Mouse (Mus musculus): ENCODE measurements at regions not wholly inside any gene's neighbourhood (a gene's known extent, or its start where the extent isn't known, plus 50 kb on each side); places are given as distances from the start of the nearest gene placed in this dataset.

DNA sequence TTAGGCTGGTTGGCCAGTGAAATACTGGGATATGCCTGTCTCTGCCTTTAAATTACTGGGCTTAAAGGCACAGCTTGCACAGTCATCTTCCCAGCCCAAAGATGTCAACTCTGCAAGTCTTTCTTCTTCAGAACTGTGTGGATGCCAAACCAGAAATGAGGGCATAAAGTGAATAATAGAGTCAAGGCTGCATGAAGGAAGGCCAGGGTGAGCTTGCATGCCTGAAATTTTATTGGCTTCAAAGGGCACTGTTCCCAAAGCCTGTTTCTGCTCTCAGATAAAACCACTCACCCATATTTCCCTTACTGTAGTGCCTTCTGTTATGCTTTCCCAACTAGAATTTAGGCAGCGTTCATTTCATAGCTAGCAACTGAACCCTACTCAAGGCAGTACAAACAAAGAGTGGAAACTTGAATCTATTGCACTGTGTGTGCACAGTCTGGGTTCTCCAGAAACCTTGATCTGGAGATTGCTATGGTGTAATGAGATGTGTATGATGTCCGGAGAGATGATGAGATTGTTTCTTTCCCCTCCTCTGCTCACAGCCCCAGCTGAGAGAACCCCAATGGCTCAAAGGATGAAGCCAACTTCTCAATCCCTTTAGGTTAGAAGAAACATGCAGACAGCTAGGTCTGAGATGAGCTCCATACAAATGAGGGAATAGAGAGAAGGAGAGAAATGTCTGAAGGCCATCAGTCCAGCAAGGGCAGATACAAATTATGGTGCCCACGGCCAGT lies 529.7 kb downstream of the 1810013L24Rik start:
- DNase-seq, result peak; percentile 59

DNA sequence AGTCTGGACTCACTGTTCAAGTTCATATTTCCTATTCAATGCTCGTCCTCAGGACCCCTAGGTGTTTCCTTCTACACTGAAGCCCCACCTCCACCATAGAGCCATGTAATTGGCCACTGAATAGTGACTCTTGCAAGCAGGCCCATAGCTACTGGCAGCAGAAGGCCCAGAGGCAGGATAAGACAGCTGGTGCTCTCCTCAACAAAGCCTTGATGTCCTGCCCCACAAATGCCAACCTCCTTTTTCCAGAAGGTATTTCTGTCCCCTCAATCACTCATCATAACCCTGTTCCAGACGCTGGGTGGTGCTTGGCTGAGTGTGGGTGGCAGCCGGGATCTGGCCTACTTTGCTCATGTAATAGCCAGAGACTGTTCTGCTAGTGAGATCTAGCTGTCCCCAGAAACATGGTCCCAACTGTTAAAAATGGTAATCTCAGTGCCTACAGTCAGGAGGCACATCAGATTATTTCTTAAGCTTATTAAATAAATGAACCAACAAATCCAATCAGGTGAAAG lies 530.9 kb downstream of the 1810013L24Rik start:
- DNase-seq, result peak; percentile 68

DNA sequence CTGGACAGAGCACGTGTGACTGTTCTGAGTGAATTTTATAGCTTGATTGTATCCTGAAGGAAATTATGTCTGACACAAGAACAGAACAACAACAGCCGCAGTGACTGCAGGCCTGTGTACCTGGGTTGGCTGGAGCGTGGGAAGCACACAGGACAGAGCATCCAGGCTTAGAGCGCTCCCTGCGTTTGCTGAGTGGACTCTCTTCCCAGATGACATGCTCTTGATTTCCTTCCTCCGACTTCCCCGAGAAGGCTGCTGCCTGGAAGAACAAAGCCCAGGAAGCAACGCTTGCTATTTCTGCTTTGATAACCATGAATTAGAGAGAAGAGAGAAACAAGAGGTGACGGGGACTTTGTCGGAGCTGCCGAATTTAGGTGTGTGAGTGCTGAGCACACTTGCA lies 532.2 kb downstream of the 1810013L24Rik start:
- peak; percentile 82 for DNase-seq

DNA sequence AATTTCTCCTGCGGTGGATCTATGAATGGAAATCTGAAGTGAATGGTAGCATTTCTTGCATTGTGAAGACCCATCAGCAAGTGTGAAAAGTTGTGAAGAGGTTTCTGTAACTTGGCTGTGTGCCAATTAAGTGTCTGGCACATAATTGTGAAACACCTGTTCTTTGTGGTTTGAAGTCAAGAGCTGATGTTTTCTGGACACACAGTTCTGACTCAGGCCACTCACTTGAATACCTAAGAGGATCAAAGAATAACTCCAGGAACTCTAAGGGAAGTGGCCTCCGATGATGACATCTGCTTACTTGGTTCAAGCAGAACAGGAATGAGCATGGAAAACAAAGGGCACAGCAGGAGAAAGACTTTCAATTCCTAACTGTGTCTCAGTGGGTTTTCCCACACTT lies 534.2 kb downstream of the 1810013L24Rik start:
- peak; percentile 62 for DNase-seq

DNA sequence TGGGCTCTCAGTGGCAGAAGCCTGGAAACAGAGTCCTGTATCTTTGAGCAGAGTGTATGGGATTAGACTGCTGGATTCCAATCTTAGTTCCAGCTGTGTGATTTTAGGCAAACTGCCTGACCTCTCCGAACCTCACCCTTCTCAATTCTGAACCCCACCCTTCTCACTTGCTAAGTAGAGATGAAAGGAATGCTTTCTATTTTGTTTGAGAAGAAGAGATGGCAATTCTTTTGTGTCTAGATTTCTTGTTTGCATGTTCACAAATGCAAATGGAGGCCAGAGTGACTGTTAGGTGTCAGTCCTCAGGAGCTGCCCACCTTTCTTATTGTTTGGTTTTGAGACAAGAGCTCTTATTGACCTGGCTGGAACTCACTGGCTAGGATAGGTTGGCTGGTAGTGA lies 561.1 kb downstream of the 1810013L24Rik start:
- DNase-seq, result no peak

DNA sequence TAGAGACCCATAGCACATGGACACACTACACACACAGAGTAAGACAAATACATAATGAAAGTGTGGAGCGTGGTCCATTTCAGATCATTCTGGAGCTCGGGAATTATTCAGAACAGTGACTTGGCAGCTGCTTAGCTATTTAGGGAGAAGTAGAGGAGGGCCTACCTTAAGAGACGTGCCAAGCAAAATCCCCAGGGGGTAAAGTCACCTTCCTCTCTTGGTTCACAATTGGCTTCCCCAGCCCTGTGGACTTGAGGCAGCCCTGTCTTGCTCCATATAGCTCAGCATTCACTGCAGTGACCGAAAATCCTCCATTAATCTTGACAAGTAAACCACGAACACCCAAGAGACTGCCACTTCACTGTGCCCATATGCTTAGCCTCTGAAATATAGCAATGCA lies 574.8 kb downstream of the 1810013L24Rik start:
- DNase-seq, result peak; percentile 96

DNA sequence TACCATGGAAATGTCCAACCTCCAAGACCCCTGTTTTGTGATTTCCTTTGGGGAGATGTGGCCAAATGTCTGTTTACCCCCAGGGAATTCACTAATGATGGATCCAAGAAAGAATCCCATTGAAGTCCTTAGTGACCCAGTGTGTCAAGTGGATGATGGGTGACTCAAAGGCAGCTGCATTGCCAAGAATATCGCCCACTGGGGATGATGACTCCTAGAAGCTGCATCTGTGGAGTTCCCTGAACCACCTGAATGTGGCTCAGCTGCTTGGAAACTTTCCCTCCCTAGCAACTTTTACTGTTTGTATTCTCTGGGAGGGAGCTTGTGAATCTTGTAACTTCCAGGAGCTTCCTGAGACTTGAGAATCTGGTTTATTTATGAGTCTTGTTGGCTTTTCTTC lies 578.3 kb downstream of the 1810013L24Rik start:
- DNase-seq, result peak; percentile 56

DNA sequence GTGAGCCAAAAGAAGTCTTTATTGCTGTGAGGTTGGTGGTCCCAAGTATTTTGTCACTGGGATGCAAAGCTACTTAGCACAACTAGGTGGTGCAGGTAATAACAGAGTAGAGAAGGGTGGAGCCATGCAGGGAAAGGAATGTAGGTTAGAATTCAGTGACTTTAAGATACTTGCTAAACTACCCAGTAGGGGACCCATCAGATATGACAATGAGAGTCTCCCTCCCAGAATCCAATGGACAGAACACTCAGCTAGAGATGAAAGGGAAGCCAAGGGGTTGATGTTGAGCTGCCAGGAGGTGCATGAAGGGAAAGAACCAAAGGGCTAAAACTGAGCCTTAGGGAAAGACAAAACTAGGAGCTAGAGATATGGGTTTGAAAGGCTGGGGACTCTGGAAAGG lies 564.9 kb downstream of the Grin2a start:
- DNase-seq, result no peak

DNA sequence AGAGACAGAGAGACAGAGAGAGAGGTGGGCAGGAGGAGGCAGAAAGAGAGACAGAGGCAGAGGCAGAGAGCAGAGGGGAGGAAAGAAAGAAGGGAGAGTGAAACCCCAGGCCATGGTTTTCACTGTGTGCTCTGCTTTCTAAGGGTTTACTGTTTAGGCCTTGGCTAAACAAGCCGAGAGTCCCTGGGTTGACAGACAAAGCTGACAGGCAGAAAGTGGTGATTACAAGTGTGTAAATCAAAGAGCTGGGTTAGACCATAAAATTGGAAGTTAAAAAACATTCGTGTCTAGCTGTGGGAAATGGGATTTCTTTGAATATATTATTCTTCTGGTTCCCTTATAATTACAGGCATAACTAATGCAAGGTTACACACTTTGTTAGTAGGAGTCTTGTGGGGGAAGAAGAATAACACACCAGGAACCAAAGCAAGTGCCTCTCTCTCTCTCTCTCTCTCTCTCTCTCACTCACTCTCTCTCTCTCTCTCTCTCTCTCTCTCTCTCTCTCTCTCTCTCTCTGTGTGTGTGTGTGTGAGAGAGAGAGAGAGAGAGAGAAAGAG lies 556.0 kb downstream of the Grin2a start:
- DNase-seq, result no peak

DNA sequence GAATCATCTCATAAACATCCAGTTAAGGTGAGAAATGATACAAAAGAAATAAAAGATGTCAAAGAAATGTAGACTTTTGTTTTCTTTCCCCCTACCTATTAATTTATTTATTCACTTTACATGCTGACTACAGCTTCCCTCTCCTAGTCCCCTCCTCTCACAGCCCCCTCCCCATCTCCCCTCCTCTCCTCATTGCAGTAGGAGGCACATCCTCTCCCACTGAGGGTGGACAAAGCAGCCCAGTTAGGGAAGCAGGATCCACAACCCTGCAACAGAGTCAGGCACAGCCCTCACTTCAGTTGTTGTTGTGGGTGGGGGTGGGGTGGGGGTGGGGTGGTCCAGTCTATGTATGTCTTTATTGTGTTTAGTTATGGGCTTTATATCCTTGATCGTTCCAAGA lies 555.5 kb downstream of the Grin2a start:
- DNase-seq, result no peak

DNA sequence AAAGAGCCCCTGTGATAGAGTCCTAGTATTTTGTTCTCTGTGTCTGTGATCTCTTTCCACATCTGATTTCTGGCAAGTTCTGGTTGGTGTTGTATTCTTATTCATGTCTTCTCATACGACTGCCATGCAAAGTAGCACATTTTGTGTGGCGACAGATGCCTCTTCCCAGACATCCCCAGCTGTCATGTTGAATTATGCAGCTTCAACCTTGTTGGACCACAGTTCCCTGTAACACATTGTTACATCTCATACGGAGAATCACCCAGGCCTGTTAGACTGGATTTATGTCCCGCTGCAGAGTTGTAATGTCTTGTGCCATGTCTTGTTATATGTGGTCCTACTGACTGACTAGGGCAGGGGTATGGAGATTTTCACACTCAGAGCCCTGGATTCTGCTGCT lies 543.3 kb downstream of the Grin2a start:
- no peak for DNase-seq

DNA sequence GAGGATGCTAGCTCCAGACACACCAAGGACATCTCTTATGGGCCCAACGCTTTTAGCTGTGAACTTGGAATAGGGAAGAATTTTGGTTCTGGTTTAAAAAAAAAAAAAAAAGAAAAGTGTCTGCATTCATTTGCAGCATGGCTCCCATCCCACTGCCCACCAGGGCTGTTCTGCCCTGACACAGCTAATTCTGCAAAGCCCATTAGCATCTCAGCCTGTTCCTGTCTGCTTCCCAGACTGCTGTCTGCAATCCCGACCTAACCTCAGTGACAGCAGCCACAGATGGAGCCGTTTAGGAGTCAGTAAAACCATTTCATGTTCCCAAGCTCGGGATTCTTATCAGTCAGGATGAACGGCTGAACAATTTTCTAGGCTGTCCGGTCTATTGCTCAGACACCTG lies 537.8 kb downstream of the Grin2a start:
- DNase-seq, result no peak

DNA sequence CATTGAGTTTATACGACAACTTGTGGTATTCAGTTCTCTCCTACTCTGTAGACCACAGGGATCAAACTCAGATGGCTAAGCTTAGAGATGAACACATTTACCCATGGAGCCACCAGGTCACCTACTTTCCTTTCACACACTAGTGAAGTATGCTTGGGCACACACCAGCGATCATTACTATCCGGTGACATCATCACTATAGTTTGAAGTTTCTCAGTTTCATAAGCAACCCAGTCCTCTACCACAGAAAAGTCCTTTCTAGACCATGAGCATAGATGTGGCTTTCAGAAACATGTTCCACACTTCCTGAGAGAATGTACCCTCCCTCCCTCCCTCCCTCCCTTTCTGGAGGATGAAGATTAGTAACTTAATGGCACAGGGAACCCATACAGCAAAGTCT lies 532.9 kb downstream of the Grin2a start:
- DNase-seq, result no peak

DNA sequence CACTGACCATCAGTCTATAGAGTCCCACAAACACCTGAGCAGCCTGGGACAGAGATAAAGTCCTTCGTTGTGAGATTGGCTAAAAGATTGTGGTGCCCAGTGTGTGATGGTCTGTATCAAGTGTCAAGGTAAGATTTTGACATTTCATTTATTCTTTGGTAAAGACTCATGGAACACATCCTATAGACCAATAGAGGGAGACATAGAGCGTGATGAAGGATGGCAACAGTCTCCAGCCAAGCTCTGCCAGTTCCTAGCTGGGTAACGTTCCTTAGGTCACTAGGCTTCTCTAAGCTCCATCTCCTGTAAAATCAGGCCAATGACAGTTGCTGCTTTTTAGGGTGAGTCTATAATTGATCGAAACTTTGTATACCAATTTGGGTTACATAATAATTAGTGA lies 526.0 kb downstream of the Grin2a start:
- no peak for DNase-seq

DNA sequence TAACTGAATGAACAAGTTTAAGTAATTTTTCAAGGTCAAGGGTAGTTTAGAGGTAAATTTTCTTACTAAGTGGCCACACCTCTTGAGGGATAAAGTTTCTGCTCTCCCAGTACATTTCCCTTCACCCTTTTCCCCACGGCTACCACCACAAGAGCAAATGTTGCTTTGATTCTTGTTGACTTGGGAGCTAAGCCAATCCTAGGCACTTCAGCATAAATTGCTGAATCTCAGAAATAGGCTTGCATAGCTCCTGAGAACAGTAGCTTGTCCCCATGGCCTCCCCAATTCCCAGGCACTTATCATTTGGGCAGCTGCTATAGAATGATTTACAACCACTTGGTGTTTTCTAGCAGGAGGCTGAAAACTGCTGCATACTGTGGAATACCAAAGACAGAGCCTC lies 510.1 kb downstream of the Grin2a start:
- no peak for DNase-seq

DNA sequence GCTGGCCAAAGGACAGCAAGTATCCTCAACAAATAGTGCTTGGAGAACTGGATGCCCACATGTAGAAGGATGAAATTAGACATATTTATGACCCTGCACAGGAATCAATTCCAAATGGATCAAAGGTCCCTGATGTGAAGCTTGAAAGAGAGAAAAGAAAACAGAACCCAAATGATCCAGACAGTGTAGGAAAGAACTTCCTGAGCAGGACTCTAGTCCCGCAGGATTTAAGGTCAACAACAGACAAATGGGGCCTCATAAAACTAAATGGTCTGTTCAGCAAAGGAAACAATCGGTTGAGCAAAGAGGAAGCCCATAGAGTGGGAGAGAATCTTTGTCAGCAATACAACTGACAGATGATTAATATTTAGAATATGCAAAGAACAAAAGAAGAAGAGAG lies 497.1 kb downstream of the Grin2a start:
- no peak for DNase-seq

DNA sequence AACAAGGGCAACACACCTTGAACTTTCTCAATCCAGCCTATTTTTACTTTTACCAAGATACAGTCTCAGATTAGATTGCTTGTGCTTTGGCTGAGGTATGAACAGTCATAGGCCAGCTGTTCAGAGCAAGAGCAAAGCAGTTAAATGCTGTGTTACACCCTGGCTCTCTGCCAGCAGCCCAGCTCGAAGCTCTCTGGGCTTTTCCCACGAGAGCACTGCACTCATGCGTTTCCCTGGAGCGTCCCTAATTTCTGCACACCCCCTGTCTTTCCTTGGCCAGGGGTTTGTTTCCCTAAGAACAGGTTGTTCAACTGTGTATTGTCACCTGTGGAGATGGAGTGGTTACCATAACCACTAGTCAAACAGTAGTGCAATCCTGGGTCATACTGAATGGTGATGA lies 493.6 kb downstream of the Grin2a start:
- no peak for DNase-seq

DNA sequence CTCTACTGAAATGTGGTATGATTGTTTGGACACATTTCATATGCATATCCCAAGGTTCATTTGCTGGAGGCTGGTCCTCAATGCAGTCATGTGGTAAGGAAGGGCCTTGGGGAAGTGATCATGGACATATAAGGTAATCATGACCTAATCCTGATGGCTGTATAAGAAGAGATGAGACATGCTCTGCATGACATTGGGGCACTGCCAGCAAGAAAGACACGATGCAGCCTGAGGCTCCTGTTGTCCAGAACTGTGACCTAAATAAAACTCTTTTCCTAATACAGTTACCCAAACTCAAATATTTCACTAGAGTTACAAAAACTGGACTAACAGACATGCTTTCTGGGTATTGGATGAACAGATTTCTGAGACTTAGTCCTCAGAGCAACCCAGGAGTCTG lies 485.7 kb downstream of the Grin2a start:
- DNase-seq, result no peak

DNA sequence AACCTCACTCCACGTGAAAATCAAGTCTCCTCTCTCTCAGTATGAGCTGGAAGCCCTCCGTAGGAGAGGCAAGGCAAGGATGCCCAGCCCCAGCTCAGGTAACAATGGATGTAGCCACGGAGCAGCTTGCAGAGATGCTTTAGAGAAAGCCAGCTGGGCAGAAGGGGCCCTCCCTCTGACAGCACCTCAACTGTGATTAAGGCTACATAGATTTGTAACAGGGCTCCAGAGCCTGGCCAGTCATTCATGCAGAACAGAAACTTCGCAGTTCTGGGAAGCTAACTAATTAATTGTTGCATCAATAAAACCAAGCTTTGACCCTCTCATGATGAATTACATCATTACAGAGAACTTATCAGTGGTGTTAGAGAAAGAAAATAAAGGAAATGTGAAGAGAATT lies 480.8 kb downstream of the Grin2a start:
- DNase-seq, result no peak

All from heart, adult 11 months (tissue).